Mouse (Mus musculus): Measurements from ENCODE around the gene Klhl31. TPM values are rescaled to one million over a fixed set of nuclear protein-coding genes. Genes with fewer than 3 reads are reported as not detected.

Klhl31 gene
- polyA plus RNA-seq, 1 experiment, result 0.15 TPM

GRCm38 (mm10) chr9:77693405-77693804 lies 57.1 kb downstream of the Klhl31 start:
- Histone ChIP-seq H3K9me3 (replicated peaks; ENCODE audit: control insufficient read depth, insufficient read depth, low read length, poor library complexity, severe bottlenecking) (no peaks in the 10 kb centered on the region), H3K4me1 (ENCODE audit: control insufficient read depth, insufficient read depth, low read length) (no peaks in the 10 kb centered on the region), H3K27me3 (ENCODE audit: control insufficient read depth, insufficient read depth, low read length, poor library complexity, severe bottlenecking) (no peaks in the 10 kb centered on the region; the same call in 1 of the 2 replicates), H3K4me3 (ENCODE audit: low read depth, low read length) (no peak overlapping the region), H3K36me3 (ENCODE audit: control insufficient read depth, insufficient read depth, low read length, poor library complexity, severe bottlenecking) (no peaks in the 10 kb centered on the region), H3K9ac (ENCODE audit: low read depth, poor library complexity, severe bottlenecking) (no peak overlapping the region), H3K27ac (ENCODE audit: insufficient read depth, low read length) (no peak overlapping the region)
- TF ChIP-seq POLR2A (IDR thresholded peaks at IDR 0.05; ENCODE audit: insufficient read depth, low read length), result no peak
- TF ChIP-seq EP300 (IDR thresholded peaks at IDR 0.05; ENCODE audit: insufficient read depth, low read depth, low read length), result no peak

DNA sequence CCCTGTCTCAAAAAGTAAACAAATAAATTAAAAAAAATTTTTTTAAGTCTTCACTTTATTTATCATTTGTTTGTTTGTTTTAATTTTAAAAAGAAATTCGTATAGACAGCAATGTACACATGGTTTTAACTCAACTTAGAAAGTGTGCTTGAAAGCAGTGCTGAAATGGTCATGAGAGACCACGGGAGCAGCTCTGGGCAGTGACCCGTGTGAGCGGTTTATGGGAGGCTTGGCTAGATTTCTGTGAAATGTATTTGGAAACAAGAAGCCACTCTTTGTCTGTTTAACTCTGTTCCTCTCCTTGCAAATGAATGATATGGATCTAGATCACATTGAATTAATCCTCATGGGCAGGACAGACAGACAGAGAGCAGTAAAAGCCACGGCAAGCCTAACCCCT lies 59.3 kb downstream of the Klhl31 start:
- Histone ChIP-seq H3K27me3 (ENCODE audit: control insufficient read depth, insufficient read depth, low read length, poor library complexity, severe bottlenecking) (no peaks in the 10 kb centered on the region; the same call in 1 of the 2 replicates), H3K9ac (ENCODE audit: low read depth, poor library complexity, severe bottlenecking) (no peak overlapping the region), H3K4me3 (ENCODE audit: low read depth, low read length) (no peak overlapping the region), H3K36me3 (ENCODE audit: control insufficient read depth, insufficient read depth, low read length, poor library complexity, severe bottlenecking) (no peaks in the 10 kb centered on the region), H3K9me3 (replicated peaks; ENCODE audit: control insufficient read depth, insufficient read depth, low read length, poor library complexity, severe bottlenecking) (no peaks in the 10 kb centered on the region), H3K4me1 (ENCODE audit: control insufficient read depth, insufficient read depth, low read length) (no peaks in the 10 kb centered on the region), H3K27ac (ENCODE audit: insufficient read depth, low read length) (no peak overlapping the region)
- no peak for TF ChIP-seq CTCF (IDR thresholded peaks at IDR 0.05; ENCODE audit: low read depth, low read length)
- no peak for TF ChIP-seq EP300 (IDR thresholded peaks at IDR 0.05; ENCODE audit: insufficient read depth, low read depth, low read length)
- no peak for TF ChIP-seq POLR2A (IDR thresholded peaks at IDR 0.05; ENCODE audit: insufficient read depth, low read length)

GRCm38 (mm10) chr9:77703476-77703875 lies 67.2 kb downstream of the Klhl31 start:
- Histone ChIP-seq H3K27ac (ENCODE audit: insufficient read depth, low read length) (no peak overlapping the region), H3K27me3 (ENCODE audit: control insufficient read depth, insufficient read depth, low read length, poor library complexity, severe bottlenecking) (no peaks in the 10 kb centered on the region), H3K4me1 (ENCODE audit: control insufficient read depth, insufficient read depth, low read length) (no peaks in the 10 kb centered on the region), H3K9me3 (replicated peaks; ENCODE audit: control insufficient read depth, insufficient read depth, low read length, poor library complexity, severe bottlenecking) (no peaks in the 10 kb centered on the region), H3K4me3 (ENCODE audit: low read depth, low read length) (no peak overlapping the region), H3K36me3 (ENCODE audit: control insufficient read depth, insufficient read depth, low read length, poor library complexity, severe bottlenecking) (no peaks in the 10 kb centered on the region), H3K9ac (ENCODE audit: low read depth, poor library complexity, severe bottlenecking) (no peak overlapping the region)
- no peak for TF ChIP-seq CTCF (IDR thresholded peaks at IDR 0.05; ENCODE audit: low read depth, low read length)
- TF ChIP-seq EP300 (IDR thresholded peaks at IDR 0.05; ENCODE audit: insufficient read depth, low read depth, low read length), result no peak
- no peak for TF ChIP-seq POLR2A (IDR thresholded peaks at IDR 0.05; ENCODE audit: insufficient read depth, low read length)

DNA sequence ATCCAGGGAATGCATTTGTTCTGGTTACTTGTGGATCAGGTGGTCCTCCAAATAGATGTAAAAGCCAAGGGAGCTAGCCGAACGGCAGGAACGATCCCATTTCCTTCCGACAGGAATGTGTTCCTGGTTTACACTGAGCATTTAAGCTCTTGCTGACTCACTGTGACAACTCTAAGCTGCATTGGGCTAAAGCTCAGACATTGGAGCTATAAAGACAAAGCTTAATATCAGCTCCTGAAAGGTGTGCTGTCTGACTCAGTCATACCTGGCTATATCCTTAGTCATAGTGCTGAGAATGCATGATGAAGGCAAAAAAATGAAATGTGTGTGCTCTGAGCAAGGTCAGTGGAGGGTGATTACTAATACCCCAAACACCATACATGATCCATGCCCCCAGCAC lies 67.8 kb downstream of the Klhl31 start:
- H3K9me3 ChIP-seq (replicated peaks; ENCODE audit: control insufficient read depth, insufficient read depth, low read length, poor library complexity, severe bottlenecking), result no peaks in the 10 kb centered on the region
- H3K4me3 ChIP-seq (ENCODE audit: low read depth, low read length), result no peak overlapping the region
- no peaks in the 10 kb centered on the region for H3K27me3 ChIP-seq (ENCODE audit: control insufficient read depth, insufficient read depth, low read length, poor library complexity, severe bottlenecking)
- H3K4me1 ChIP-seq (ENCODE audit: control insufficient read depth, insufficient read depth, low read length), result no peaks in the 10 kb centered on the region
- no peak overlapping the region for H3K9ac ChIP-seq (ENCODE audit: low read depth, poor library complexity, severe bottlenecking)
- no peak overlapping the region for H3K27ac ChIP-seq (ENCODE audit: insufficient read depth, low read length)
- no peak for TF ChIP-seq EP300 (IDR thresholded peaks at IDR 0.05; ENCODE audit: insufficient read depth, low read depth, low read length)
- TF ChIP-seq POLR2A (IDR thresholded peaks at IDR 0.05; ENCODE audit: insufficient read depth, low read length), result no peak
- TF ChIP-seq CTCF (IDR thresholded peaks at IDR 0.05; ENCODE audit: low read depth, low read length), result no peak
- H3K36me3 ChIP-seq (ENCODE audit: control insufficient read depth, insufficient read depth, low read length, poor library complexity, severe bottlenecking), result no peaks in the 10 kb centered on the region

GRCm38 (mm10) chr9:77706515-77706914 lies 70.2 kb downstream of the Klhl31 start:
- Histone ChIP-seq H3K27me3 (ENCODE audit: control insufficient read depth, insufficient read depth, low read length, poor library complexity, severe bottlenecking) (no peaks in the 10 kb centered on the region), H3K9me3 (replicated peaks; ENCODE audit: control insufficient read depth, insufficient read depth, low read length, poor library complexity, severe bottlenecking) (no peaks in the 10 kb centered on the region), H3K9ac (ENCODE audit: low read depth, poor library complexity, severe bottlenecking) (no peak overlapping the region), H3K4me3 (ENCODE audit: low read depth, low read length) (no peak overlapping the region), H3K27ac (ENCODE audit: insufficient read depth, low read length) (no peak overlapping the region), H3K4me1 (ENCODE audit: control insufficient read depth, insufficient read depth, low read length) (no peaks in the 10 kb centered on the region), H3K36me3 (ENCODE audit: control insufficient read depth, insufficient read depth, low read length, poor library complexity, severe bottlenecking) (no peaks in the 10 kb centered on the region)
- TF ChIP-seq EP300 (IDR thresholded peaks at IDR 0.05; ENCODE audit: insufficient read depth, low read depth, low read length), result no peak
- no peak for TF ChIP-seq CTCF (IDR thresholded peaks at IDR 0.05; ENCODE audit: low read depth, low read length)
- no peak for TF ChIP-seq POLR2A (IDR thresholded peaks at IDR 0.05; ENCODE audit: insufficient read depth, low read length)

- no peak overlapping the region for H3K27ac ChIP-seq (ENCODE audit: insufficient read depth, low read length)
- H3K9me3 ChIP-seq (replicated peaks; ENCODE audit: control insufficient read depth, insufficient read depth, low read length, poor library complexity, severe bottlenecking), result no peaks in the 10 kb centered on the region
- no peaks in the 10 kb centered on the region for H3K36me3 ChIP-seq (ENCODE audit: control insufficient read depth, insufficient read depth, low read length, poor library complexity, severe bottlenecking)
- H3K4me1 ChIP-seq (ENCODE audit: control insufficient read depth, insufficient read depth, low read length), result no peaks in the 10 kb centered on the region
- no peaks in the 10 kb centered on the region for H3K27me3 ChIP-seq (ENCODE audit: control insufficient read depth, insufficient read depth, low read length, poor library complexity, severe bottlenecking)
- TF ChIP-seq POLR2A (IDR thresholded peaks at IDR 0.05; ENCODE audit: insufficient read depth, low read length) (no peak), EP300 (IDR thresholded peaks at IDR 0.05; ENCODE audit: insufficient read depth, low read depth, low read length) (no peak), CTCF (IDR thresholded peaks at IDR 0.05; ENCODE audit: low read depth, low read length) (no peak)
- no peak overlapping the region for H3K4me3 ChIP-seq (ENCODE audit: low read depth, low read length)
- no peak overlapping the region for H3K9ac ChIP-seq (ENCODE audit: low read depth, poor library complexity, severe bottlenecking)
These were observed 71.3 kb downstream of the Klhl31 start for GRCm38 (mm10) chr9:77707433-77708139.

Measured in ES-Bruce4 (cell line).